Mouse (Mus musculus) CH12.LX (cell line): ENCODE measurements around the gene Gm45785.

Source experiments
- CTCF ChIP-seq, 2 experiments: IDR thresholded peaks in 1 of 2; conservative IDR thresholded peaks in 1 of 2; 2 replicates each; pipeline ENCODE4 v1.5.1; 2011 to 2012; ENCODE audit warnings: low read depth in 2 of 2, low read length in 2 of 2, improper control_type of control experiment in 1 of 2, inconsistent platforms in 1 of 2, mild to moderate bottlenecking in 1 of 2, moderate library complexity in 1 of 2
- MEF2A ChIP-seq: IDR thresholded peaks from 2 replicates; pipeline ENCODE4 v1.6.1; 2014; ENCODE audit warnings: low read depth, mild to moderate bottlenecking, inconsistent platforms, low read length, improper control_type of control experiment, borderline replicate concordance
- POLR2A ChIP-seq: IDR thresholded peaks from 2 replicates; pipeline ENCODE4 v1.6.1; 2011; ENCODE audit warnings: low read depth, mild to moderate bottlenecking, improper control_type of control experiment, low read length
- POLR2AphosphoS2 ChIP-seq: IDR thresholded peaks from 2 replicates; pipeline ENCODE4 v1.6.1; 2011; ENCODE audit warnings: low read depth, low read length, improper control_type of control experiment

- TF ChIP-seq POLR2AphosphoS2, result no peak
- TF ChIP-seq POLR2A, result no peak
- no peak for TF ChIP-seq CTCF (conservative IDR thresholded peaks at IDR 0.05 in 1 of 2, IDR thresholded peaks at IDR 0.05 in 1 of 2; ENCODE audit: low read depth in 2 of 2, low read length in 2 of 2)
- no peak for TF ChIP-seq MEF2A
Observed at GRCm38 (mm10) chr7:140833341-140833740, 22.8 kb downstream of the Gm45785 start.
